Mouse (Mus musculus): ENCODE results near the gene Pxk.

- TF ChIP-seq POLR2A (IDR thresholded peaks at IDR 0.05; ENCODE audit: borderline replicate concordance, control insufficient read depth, low read depth, low read length) (no peak), CTCF (IDR thresholded peaks at IDR 0.05; ENCODE audit: control insufficient read depth, insufficient read depth, low read length) (no peak)
Observed at GRCm38 (mm10) chr14:8135130-8135529, 37.1 kb downstream of the Pxk start.
